Comparison of ENCODE assay signal across 9 mouse cellular contexts in genomic region chr8:122442781-122443180, GRCm38 (mm10). TPM values are rescaled to one million over a fixed set of nuclear protein-coding genes. Genes with fewer than 3 reads are reported as not detected.
DNase-seq lines count a peak whose midpoint lies in the region; ATAC-seq and TF ChIP-seq lines count a peak whose summit lies in the region.
"Had no signal": no experiment of that assay in that cellular context is flagged by ENCODE, and none has a peak within 500 bp of the region (broad histone marks: within the 10 kb centered on the region; RNA-seq: fewer than 3 reads in every experiment).

No protein-coding gene starts in this region.

- peak; percentile 7; the same call in 1 of the 2 replicates for ATAC-seq in kidney, postnatal 0 days (replicated peaks; ENCODE audit: low FRiP score, low read depth)
- ATAC-seq in hindbrain, embryonic 14.5 days (ENCODE audit: low FRiP score), result no peak
- peak; percentile 25 for ATAC-seq in midbrain, embryonic 15.5 days (replicated peaks)
- ATAC-seq in granulocyte monocyte progenitor cell, adult 5-6 weeks (replicated peaks; ENCODE audit: poor library complexity, severe bottlenecking), result no peak

- peak overlapping the region; percentile 63 for H3K4me3 ChIP-seq in kidney, postnatal 0 days (replicated peaks; ENCODE audit: low read depth, low read length)
- peak overlapping the region; percentile 69 for H3K4me3 ChIP-seq in brown adipose tissue, adult 24 weeks (ENCODE audit: insufficient read depth, low read depth, low read length)
- H3K4me3 ChIP-seq in hindbrain, embryonic 14.5 days (replicated peaks; ENCODE audit: low read length), result peak overlapping the region; percentile 74
- H3K4me3 ChIP-seq in midbrain, embryonic 15.5 days, result peak overlapping the region; percentile 78

- under 1% methylated on average over 12 of the region's 12 CpGs for WGBS in kidney, postnatal 0 days
- under 1% methylated on average over 11 of the region's 12 CpGs for WGBS in hindbrain, embryonic 14.5 days
- under 1% methylated on average over 12 of the region's 12 CpGs for WGBS in midbrain, embryonic 15.5 days

- H3K36me3 ChIP-seq in kidney, postnatal 0 days (ENCODE audit: insufficient read depth, low read length), result no peaks in the 10 kb centered on the region
- peaks cover 17% of the 10 kb centered on the region for H3K36me3 ChIP-seq in hindbrain, embryonic 14.5 days (replicated peaks; ENCODE audit: control insufficient read depth, insufficient read depth)
- peaks cover 5% of the 10 kb centered on the region; the same call in 1 of the 2 replicates for H3K36me3 ChIP-seq in midbrain, embryonic 15.5 days (replicated peaks)

- TF ChIP-seq CTCF in kidney, postnatal 0 days (IDR thresholded peaks at IDR 0.05; ENCODE audit: low read depth), result no peak

- peak overlapping the region; percentile 73 for H3K9ac ChIP-seq in kidney, postnatal 0 days (ENCODE audit: low read depth, low read length)
- H3K9ac ChIP-seq in hindbrain, embryonic 14.5 days, result peak overlapping the region; percentile 80
- peak overlapping the region; percentile 79 for H3K9ac ChIP-seq in midbrain, embryonic 15.5 days

- no peaks in the 10 kb centered on the region for H3K9me3 ChIP-seq in kidney, postnatal 0 days (replicated peaks; ENCODE audit: low read length)
- H3K9me3 ChIP-seq in hindbrain, embryonic 14.5 days (ENCODE audit: control insufficient read depth, low read length), result no peaks in the 10 kb centered on the region
- no peaks in the 10 kb centered on the region for H3K9me3 ChIP-seq in midbrain, embryonic 15.5 days

- H3K27me3 ChIP-seq in kidney, postnatal 0 days (ENCODE audit: insufficient read depth, low read length), result no peaks in the 10 kb centered on the region
- no peaks in the 10 kb centered on the region for H3K27me3 ChIP-seq in hindbrain, embryonic 14.5 days (ENCODE audit: control insufficient read depth, insufficient read depth, low read length)
- no peaks in the 10 kb centered on the region for H3K27me3 ChIP-seq in midbrain, embryonic 15.5 days (replicated peaks)

- peak overlapping the region; percentile 78 for H3K27ac ChIP-seq in kidney, postnatal 0 days
- H3K27ac ChIP-seq in brown adipose tissue, adult 24 weeks (replicated peaks; ENCODE audit: low read depth, low read length), result no peak overlapping the region
- H3K27ac ChIP-seq in hindbrain, embryonic 14.5 days, result peak overlapping the region; percentile 85
- H3K27ac ChIP-seq in midbrain, embryonic 15.5 days, result peak overlapping the region; percentile 87

- DNase-seq in kidney, postnatal 0 days (ENCODE audit: low spot score), result no peak
- no peak for DNase-seq in kidney, postnatal 25 days
- no peak for DNase-seq in hindbrain, embryonic 14.5 days (ENCODE audit: low spot score)
- DNase-seq in adrenal gland, postnatal 36 days, result no peak
- no peak for DNase-seq in layer of hippocampus, postnatal 25 days (ENCODE audit: extremely low spot score in 1 of 2, low spot score in 1 of 2)

- H3K4me1 ChIP-seq in kidney, postnatal 0 days (replicated peaks; ENCODE audit: insufficient read depth, low read length), result 0 out of 2 replicates have a peak, but pooled peaks cover 11% of the 10 kb centered on the region
- H3K4me1 ChIP-seq in brown adipose tissue, adult 24 weeks (ENCODE audit: control insufficient read depth, insufficient read depth, insufficient read length, low read length), result no peaks in the 10 kb centered on the region; the same call in 1 of the 2 replicates
- H3K4me1 ChIP-seq in hindbrain, embryonic 14.5 days (replicated peaks; ENCODE audit: control insufficient read depth, insufficient read depth, low read length), result peaks cover 23% of the 10 kb centered on the region
- peaks cover 30% of the 10 kb centered on the region for H3K4me1 ChIP-seq in midbrain, embryonic 15.5 days

- peak overlapping the region; percentile 96 for H3K4me2 ChIP-seq in kidney, postnatal 0 days (ENCODE audit: low read length)
- peak overlapping the region; percentile 85 for H3K4me2 ChIP-seq in hindbrain, embryonic 14.5 days (replicated peaks)
- peak overlapping the region; percentile 92 for H3K4me2 ChIP-seq in midbrain, embryonic 15.5 days

RNA-seq across cellular contexts. Expression of gene Mvd, which starts 0.4 kb away (rescaled TPM):
- 31.2 and 36.3 TPM in 2 replicates for polyA plus RNA-seq in kidney, postnatal 0 days (2015; fragmentation: Nextera tagmentation; extraction: Ambion mirVana)
- 10.0 and 16.3 TPM in 2 replicates for polyA plus RNA-seq in brown adipose tissue, adult 24 weeks (2012; ENCODE audit: insufficient read depth, insufficient read length, missing spikeins)
- polyA plus RNA-seq in hindbrain, embryonic 14.5 days (2014; fragmentation: Nextera tagmentation; extraction: Ambion mirVana), result 61.3 and 75.6 TPM in 2 replicates
- polyA plus RNA-seq in midbrain, embryonic 15.5 days (2015; fragmentation: Nextera tagmentation; extraction: Ambion mirVana), result 62.3 and 68.3 TPM in 2 replicates
- total RNA-seq in granulocyte monocyte progenitor cell, adult 5-6 weeks (2014; fragmentation: Nextera tagmentation), result 8.8 and 10.0 TPM in 2 replicates
- 4.0 and 4.3 TPM in 2 replicates for total RNA-seq in granulocyte monocyte progenitor cell, adult 5-6 weeks (2017)
- total RNA-seq in adrenal gland, postnatal 36 days (2021), result 10 to 100 TPM; 23.2 to 30.3 TPM
- 10 to 100 TPM; 23.1 to 25.2 TPM for total RNA-seq in layer of hippocampus, postnatal 25 days (2021)

RNA-seq across cellular contexts. Expression of gene Cyba, which starts 10.1 kb away (rescaled TPM):
- polyA plus RNA-seq in kidney, postnatal 0 days (2015; fragmentation: Nextera tagmentation; extraction: Ambion mirVana), result 647 and 704 TPM in 2 replicates
- 15.3 and 16.5 TPM in 2 replicates for polyA plus RNA-seq in brown adipose tissue, adult 24 weeks (2012; ENCODE audit: insufficient read depth, insufficient read length, missing spikeins)
- 35.7 and 44.3 TPM in 2 replicates for polyA plus RNA-seq in hindbrain, embryonic 14.5 days (2014; fragmentation: Nextera tagmentation; extraction: Ambion mirVana)
- 33.6 and 35.1 TPM in 2 replicates for polyA plus RNA-seq in midbrain, embryonic 15.5 days (2015; fragmentation: Nextera tagmentation; extraction: Ambion mirVana)
- 188 and 257 TPM in 2 replicates for total RNA-seq in granulocyte monocyte progenitor cell, adult 5-6 weeks (2014; fragmentation: Nextera tagmentation)
- total RNA-seq in granulocyte monocyte progenitor cell, adult 5-6 weeks (2017), result 94.4 and 126 TPM in 2 replicates
- total RNA-seq in adrenal gland, postnatal 36 days (2021), result 10 to 100 TPM; 25.6 to 36.8 TPM
- 10 to 100 TPM in 1 of 2 experiments, 1 to 10 TPM in 1; 8.9 to 10.3 TPM for total RNA-seq in layer of hippocampus, postnatal 25 days (2021)

RNA-seq across cellular contexts. Expression of gene Snai3, which starts 17.8 kb away (rescaled TPM):
- 0.67 and 1.0 TPM in 2 replicates for polyA plus RNA-seq in kidney, postnatal 0 days (2015; fragmentation: Nextera tagmentation; extraction: Ambion mirVana)
- not detected in 2 replicates for polyA plus RNA-seq in brown adipose tissue, adult 24 weeks (2012; ENCODE audit: insufficient read depth, insufficient read length, missing spikeins)
- not detected in 2 replicates for polyA plus RNA-seq in hindbrain, embryonic 14.5 days (2014; fragmentation: Nextera tagmentation; extraction: Ambion mirVana)
- not detected in 2 replicates for polyA plus RNA-seq in midbrain, embryonic 15.5 days (2015; fragmentation: Nextera tagmentation; extraction: Ambion mirVana)
- total RNA-seq in granulocyte monocyte progenitor cell, adult 5-6 weeks (2014; fragmentation: Nextera tagmentation), result not detected in 2 replicates
- not detected in 2 replicates for total RNA-seq in granulocyte monocyte progenitor cell, adult 5-6 weeks (2017)
- total RNA-seq in adrenal gland, postnatal 36 days (2021), result not detected
- not detected for total RNA-seq in layer of hippocampus, postnatal 25 days (2021)

RNA-seq across cellular contexts. Expression of gene Il17c, which starts 21.0 kb away (rescaled TPM):
- not detected in 2 replicates for polyA plus RNA-seq in kidney, postnatal 0 days (2015; fragmentation: Nextera tagmentation; extraction: Ambion mirVana)
- not detected in 2 replicates for polyA plus RNA-seq in brown adipose tissue, adult 24 weeks (2012; ENCODE audit: insufficient read depth, insufficient read length, missing spikeins)
- not detected in 2 replicates for polyA plus RNA-seq in hindbrain, embryonic 14.5 days (2014; fragmentation: Nextera tagmentation; extraction: Ambion mirVana)
- polyA plus RNA-seq in midbrain, embryonic 15.5 days (2015; fragmentation: Nextera tagmentation; extraction: Ambion mirVana), result 0.26 TPM in 1 of 2 replicates, not detected in the other
- total RNA-seq in granulocyte monocyte progenitor cell, adult 5-6 weeks (2014; fragmentation: Nextera tagmentation), result not detected in 2 replicates
- total RNA-seq in granulocyte monocyte progenitor cell, adult 5-6 weeks (2017), result not detected in 2 replicates
- total RNA-seq in adrenal gland, postnatal 36 days (2021), result not detected
- not detected for total RNA-seq in layer of hippocampus, postnatal 25 days (2021)
- total RNA-seq: neutrophil, adult 5-6 weeks had no signal

RNA-seq across cellular contexts. Expression of gene Rnf166, which starts 33.1 kb away (rescaled TPM):
- polyA plus RNA-seq in kidney, postnatal 0 days (2015; fragmentation: Nextera tagmentation; extraction: Ambion mirVana), result 44.0 and 44.5 TPM in 2 replicates
- polyA plus RNA-seq in brown adipose tissue, adult 24 weeks (2012; ENCODE audit: insufficient read depth, insufficient read length, missing spikeins), result 19.0 and 28.7 TPM in 2 replicates
- polyA plus RNA-seq in hindbrain, embryonic 14.5 days (2014; fragmentation: Nextera tagmentation; extraction: Ambion mirVana), result 31.6 and 32.6 TPM in 2 replicates
- polyA plus RNA-seq in midbrain, embryonic 15.5 days (2015; fragmentation: Nextera tagmentation; extraction: Ambion mirVana), result 34.3 and 41.5 TPM in 2 replicates
- 40.5 and 41.2 TPM in 2 replicates for total RNA-seq in granulocyte monocyte progenitor cell, adult 5-6 weeks (2014; fragmentation: Nextera tagmentation)
- 29.8 and 43.2 TPM in 2 replicates for total RNA-seq in granulocyte monocyte progenitor cell, adult 5-6 weeks (2017)
- total RNA-seq in adrenal gland, postnatal 36 days (2021), result 10 to 100 TPM; 37.3 to 59.9 TPM
- 10 to 100 TPM; 26.0 to 35.0 TPM for total RNA-seq in layer of hippocampus, postnatal 25 days (2021)

Comparison
In these comparisons a context has a peak if more than half of its experiments do, and no peak if none do; other contexts are left out.
1. ATAC-seq: peak in kidney, postnatal 0 days (single experiment) and midbrain, embryonic 15.5 days (single experiment); none in hindbrain, embryonic 14.5 days (single experiment) and granulocyte monocyte progenitor cell, adult 5-6 weeks (single experiment).
2. RNA of gene Cyba, which starts 10.1 kb away (polyA plus RNA-seq): 647 to 704 TPM in kidney, postnatal 0 days; 35.7 to 44.3 TPM in hindbrain, embryonic 14.5 days, 33.6 to 35.1 TPM in midbrain, embryonic 15.5 days and 15.3 to 16.5 TPM in brown adipose tissue, adult 24 weeks; every median in the first group is over 10 times any median in the second.
3. Peak in every context shown above with its lines, with median percentiles within 50 percentile points of each other: H3K4me2 ChIP-seq, H3K4me3 ChIP-seq and H3K9ac ChIP-seq.